Mouse (Mus musculus): ENCODE results near the gene Abhd13.
A peak's percentile ranks its signal among the peaks of the same experiment; 100 is the strongest.

Gene Abhd13

GRCm38 (mm10) chr8:9977573-9978314 lies at the start of gene Abhd13, which contains the start of gene Lig4:
TSS of gene Abhd13 (plus strand) at chr8:9977707.
TSS of gene Lig4 (minus strand) at chr8:9977686.
- peak; percentile 99 for DNase-seq (ENCODE audit: low spot score in 2 of 2)

DNA sequence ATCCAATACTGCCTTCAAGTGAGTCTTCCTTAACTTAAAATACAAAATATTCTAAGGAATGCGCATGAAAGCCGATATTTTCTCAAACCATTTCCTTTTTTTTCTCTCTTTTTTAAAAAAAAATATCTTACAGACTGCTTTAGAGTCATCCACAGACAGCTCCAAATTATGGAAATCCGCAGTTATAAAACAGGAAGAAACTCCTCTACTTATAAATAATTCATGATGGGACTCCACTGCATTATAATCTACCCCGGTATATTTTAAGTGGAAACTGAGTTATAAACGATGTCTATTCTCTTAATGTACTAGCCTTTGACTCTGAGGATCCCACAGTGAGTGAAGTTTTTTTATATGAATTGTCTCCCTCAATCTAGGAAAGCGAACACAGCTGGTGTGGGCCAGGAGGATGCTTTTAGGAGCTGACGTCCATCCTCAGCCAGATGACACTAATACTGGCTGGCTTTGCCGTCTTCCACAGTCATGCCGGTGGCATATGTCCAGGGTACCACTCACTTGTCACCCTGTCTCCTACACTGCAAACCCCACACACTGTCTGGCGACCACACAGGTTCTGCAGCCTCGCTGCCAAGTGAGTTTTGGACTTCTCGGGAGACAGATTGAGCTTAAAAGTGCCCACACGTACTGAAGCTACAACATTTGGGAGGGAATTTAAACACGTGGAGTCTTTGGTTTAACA lies 47.6 kb upstream of the Abhd13 start:
- DNase-seq (ENCODE audit: low spot score in 2 of 2): no peak

- no peak for DNase-seq (ENCODE audit: low spot score in 2 of 2)
Observed at GRCm38 (mm10) chr8:9932711-9933110, 44.8 kb upstream of the Abhd13 start.

DNA sequence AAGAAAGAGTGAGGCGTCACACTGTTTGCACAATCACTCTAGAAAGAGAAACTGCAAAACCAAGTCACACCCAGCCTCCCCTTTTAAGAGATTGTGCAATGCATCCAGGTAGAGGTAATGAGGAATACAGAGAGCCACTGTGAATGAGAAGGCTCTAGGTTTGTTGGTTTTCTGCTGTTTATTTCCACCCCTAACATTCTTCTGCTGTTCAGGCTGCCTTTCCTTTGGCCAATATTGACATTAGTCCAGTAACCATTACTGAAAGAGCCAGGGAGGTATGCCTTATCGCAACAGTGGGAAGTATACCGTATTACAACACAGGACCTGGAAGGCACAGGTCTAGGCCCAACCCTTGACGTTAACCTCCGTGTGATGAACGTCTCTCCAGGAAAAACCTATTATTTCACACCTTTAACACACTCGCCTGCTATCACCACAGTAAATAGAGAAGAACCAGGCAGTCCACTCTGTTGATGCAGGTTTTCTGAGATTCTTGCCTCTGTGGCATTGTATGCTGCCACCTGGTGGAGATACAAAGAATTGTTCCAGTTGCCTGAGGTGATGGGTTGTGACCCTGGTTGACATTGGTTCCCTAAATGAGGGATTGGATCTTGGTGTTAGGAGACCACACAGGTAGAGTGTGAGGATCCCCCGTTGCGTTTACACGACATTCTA lies 42.5 kb upstream of the Abhd13 start:
- DNase-seq (ENCODE audit: low spot score in 2 of 2): peak; percentile 6 to 47

DNA sequence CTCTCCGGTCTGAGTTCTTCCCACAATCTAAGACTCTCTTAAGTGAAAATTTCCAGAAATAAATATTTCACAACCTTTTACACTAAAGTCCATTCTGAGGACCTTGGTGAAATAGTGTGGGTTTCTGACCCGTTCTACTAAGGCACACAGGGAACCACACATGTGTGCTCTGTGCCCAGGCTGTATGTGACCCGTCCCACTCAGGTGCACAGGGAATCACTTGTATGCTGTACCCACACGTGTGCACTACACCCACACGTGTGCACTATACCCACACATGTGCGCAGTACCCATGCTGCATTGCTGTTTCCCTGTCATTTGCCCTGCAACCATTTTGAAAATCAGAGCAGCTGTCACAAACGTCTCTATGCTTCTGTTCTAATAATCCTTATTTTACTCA lies 41.9 kb upstream of the Abhd13 start:
- DNase-seq (ENCODE audit: low spot score in 2 of 2): no peak

DNA sequence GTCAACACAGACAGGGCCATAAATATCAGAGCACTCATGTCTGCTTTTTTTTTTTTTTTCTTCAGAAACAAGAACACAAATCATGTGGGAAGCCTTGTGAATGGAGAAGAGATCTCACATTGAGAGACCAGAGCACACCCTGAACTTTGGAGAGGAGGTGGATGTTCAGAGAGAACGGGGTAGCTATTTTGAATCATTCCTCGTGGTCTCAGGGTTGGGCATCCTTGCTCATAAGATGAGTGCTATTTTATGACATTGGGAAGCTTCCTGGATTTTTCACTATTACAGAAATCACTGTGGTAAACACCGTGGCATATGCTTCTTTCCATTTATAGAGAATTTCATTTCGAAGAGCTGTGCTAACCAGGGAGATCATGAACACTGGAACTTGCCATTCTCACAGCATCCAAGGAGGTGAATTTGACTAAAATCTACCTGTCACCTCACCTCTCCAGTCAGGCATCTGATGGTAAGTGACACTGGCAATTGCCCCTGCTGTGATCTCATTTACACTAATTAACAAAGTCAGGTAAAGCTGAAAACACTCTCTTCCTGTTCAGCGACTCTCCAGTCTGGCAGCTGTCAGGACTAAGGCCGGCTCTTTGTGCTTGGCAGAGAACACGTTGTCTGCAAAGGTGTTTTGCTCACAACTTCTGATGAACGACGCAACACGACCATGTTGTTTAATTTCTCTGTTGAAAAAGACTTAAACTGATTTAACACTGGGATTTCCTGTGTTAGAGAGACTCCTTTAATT lies 28.2 kb upstream of the Abhd13 start:
- no peak for DNase-seq (ENCODE audit: low spot score in 2 of 2)

DNA sequence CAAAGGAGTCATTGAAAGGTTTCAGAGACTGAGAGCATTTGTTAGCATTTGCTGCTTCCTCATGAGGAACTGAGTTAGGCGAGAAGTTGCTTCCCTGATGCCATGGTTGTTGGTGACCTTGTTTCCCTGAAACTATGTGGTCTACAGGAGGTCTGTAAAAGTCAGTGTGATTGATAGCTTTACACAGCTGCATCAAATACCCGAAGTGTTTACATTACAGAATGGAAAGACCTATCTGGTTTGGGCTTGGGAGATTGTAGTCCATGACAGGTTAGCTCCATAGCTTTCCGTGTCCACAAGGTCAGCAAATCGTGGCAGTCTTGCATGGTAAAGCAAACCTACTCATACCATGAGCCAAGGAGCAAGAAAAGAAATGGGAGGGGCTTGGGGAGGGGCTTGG lies 19.2 kb upstream of the Abhd13 start:
- no peak for DNase-seq (ENCODE audit: low spot score in 2 of 2)

DNA sequence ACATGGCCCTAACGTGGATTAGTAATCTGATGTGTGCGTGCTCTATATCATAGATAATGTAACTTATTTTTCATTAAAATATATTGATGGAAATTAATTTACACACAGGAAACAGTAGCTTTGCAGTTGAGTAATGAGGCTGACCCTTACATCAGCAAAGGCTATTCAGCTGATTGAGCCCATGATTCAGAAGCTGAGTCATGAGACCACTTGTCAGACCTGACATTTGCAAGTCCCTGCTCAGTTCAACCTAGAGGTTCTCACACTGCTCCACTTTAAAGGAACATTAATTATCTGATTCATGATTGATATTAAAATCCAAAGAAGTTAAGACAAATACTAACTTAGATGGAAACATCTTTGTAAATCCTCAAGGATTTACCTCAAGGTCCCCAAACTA lies 17.6 kb upstream of the Abhd13 start:
- no peak for DNase-seq (ENCODE audit: low spot score in 2 of 2)

GRCm38 (mm10) chr8:9971866-9972265 lies 5.6 kb upstream of the Abhd13 start:
- no peak for DNase-seq (ENCODE audit: low spot score in 2 of 2)

DNA sequence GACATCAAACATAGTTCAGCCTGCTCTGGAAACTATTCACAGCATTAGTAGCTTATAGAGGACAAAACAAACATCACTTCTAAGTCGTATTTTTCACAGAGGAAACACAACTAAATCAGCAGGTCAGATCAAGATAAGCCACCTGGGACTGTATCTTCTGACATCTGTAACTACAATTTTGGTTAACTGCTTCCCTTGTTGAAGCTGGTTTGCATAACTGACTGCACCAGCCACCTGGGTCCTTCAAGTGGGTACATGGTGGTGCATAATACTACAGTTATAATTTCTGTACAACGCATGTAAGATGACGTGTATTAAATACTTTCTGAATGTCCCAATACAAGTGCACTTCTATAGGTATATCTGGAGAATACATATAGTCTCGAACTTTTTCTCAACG lies 2.2 kb upstream of the Abhd13 start:
- DNase-seq (ENCODE audit: low spot score in 2 of 2): peak; percentile 48 to 52

DNA sequence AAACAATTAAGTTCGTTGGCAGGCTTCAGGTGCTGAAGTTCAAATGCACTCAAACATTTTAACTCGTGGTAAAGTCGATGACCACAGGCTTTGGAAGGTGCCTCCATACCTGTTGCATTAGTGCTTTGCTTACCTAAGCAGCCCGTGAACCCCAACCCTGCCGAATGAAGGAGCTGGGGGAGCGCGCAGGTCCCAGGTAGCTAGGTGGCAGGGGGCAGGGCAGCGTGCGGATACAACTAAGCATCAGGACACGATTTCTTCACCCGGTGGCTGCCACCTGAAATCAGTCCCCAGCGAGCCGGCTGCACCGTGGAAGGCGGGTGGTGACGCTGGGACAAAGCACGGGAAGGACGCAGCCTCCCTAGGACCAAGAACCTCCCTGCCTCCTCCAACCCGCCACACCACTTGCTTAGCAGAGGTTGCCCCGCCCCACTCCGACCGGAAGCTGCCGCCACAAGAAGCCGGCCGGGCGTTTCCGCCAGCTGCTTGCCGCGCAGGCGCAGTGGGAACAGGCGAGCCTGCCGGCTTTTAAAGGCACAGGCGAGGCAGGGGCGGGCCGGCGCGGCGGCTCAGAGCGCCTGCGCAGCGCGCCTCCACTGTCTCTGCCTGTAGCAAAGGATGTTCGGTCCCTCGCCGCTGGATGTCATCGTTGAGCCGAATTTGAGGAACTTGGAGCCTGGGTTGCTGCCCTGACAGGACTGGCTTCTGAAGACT lies 1.5 kb upstream of the Abhd13 start:
- DNase-seq (ENCODE audit: low spot score in 2 of 2): peak; percentile 97 to 98

- DNase-seq (ENCODE audit: low spot score in 2 of 2): peak in 1 of 2 experiments; percentile 29
Observed at GRCm38 (mm10) chr8:9977016-9977415, 491 bp upstream of the Abhd13 start.

GRCm38 (mm10) chr8:9978475-9979230 lies 1.1 kb downstream of the Abhd13 start:
- DNase-seq (ENCODE audit: low spot score in 2 of 2): no peak

DNA sequence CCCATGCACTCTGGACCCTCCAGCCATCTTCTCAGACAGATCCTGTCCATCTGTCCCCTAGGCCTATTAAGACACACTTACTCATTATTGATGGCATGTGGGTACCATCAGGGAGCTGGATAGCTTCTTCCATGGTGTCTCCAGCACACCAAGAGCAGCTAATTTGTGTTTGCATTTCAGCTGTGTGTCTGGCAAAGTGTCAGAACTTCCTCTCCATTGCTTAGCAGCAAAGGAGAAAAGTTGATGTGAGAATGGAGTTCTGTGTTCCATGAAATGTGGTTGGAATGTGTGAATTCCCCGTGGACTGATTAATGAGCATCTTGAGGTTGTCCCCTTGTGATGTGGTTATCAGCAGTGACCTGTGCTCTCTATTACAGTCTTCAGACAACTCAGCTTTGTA lies 2.2 kb downstream of the Abhd13 start:
- DNase-seq (ENCODE audit: low spot score in 2 of 2): no peak

DNA sequence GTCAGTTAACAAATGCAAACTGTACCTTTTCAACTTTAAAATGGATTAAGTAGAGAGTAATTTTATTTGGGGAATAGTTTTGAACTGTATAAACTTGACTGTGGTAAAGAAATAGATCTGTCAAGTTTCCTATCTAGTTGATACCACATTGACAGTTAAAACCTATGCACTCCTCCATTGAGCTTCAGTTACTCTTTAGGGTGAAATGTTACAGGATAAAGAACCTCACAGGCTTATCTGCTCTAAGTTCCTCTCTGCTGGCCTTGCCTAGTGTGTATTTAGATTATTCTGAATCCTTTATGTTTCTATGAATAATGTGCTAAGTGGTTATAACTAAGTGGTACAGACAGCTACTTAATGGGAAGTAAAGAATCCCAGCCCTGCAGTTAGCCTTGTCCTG lies 2.7 kb downstream of the Abhd13 start:
- no peak for DNase-seq (ENCODE audit: low spot score in 2 of 2)

DNA sequence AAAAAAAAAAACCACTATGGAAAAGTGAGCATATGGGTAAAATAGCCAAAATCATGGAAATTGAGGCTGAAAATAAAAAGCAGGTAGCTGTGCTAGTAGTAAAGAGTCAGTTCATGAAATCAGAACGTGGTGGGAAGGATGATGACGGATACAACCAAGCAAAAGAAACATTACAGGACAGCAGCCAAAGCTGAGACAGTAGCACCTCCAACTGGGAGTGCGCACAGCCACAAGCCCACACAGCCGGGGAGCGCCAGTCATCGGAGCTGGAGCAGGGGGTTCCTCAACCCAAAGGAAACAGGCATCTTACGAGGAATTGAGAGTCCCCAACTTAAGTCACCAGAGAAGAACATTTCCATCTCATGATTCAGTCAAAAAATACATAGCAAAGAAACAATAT lies 26.6 kb downstream of the Abhd13 start:
- no peak for DNase-seq (ENCODE audit: low spot score in 2 of 2)

DNA sequence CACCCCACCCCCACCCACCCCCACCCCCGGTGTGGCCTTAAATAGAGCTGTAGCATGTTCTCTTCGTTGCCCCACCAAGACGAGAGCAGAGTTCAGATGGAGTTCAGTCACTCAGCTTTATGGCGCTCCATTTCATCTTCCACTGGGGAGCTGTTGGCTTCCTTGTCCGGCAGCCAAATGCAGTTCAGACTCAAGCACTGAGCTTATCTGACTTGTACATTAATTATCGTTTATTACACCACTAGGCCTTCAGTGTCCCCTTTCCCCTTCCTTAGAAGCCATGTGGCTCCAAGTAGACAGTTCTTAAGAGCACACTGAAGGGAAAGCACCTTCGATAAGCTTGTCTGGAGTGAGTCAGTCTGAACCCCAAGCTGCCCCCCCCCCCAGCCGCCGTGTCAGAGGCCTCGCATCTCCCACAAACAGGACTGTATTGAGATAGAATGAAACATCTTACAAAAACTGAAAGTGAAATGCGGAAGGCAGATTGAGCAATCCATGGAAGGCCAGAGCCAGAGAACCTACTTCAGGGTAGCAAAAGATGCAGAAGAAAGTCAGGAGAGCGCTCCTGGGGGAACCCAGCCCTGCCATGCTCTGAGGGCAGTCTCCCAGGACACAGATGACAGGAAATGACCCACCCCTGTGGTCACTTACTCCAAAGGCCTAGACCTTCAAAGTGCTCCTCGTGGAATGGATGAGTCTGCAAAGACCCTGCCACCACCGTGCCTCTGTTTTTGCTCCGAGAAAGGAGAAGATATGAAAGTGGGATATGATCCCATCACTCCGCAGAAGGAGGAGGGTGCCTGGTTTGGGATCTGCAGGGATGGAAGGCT lies 28.9 kb downstream of the Abhd13 start, which contains the start of gene Tnfsf13b:
Gene Tnfsf13b, plus strand, starts transcription at position 312 of the 830 bp plus-strand sequence.
- no peak for DNase-seq (ENCODE audit: low spot score in 2 of 2)

DNA sequence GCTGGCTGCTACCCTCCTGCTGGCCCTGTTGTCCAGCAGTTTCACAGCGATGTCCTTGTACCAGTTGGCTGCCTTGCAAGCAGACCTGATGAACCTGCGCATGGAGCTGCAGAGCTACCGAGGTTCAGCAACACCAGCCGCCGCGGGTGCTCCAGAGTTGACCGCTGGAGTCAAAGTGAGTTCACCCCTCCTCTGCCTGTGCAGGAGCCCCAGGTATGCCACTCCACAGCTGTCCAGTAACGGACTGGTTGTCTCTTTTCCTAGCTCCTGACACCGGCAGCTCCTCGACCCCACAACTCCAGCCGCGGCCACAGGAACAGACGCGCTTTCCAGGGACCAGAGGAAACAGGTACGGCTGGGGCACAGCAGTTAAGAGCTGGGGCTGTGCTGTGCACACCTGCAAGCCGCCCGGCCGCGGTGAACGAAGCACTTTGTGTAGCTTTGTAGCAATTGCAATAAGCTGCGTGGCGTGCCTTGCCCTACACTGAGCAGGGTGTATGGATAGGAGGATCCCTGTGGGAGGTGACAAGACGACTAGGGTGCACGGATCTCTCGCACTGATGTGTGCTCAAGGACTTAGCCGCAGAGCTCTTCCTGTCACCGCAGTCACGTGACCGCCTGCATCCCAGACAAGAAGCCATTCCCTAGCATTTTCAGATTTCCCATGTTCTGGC lies 29.6 kb downstream of the Abhd13 start:
- DNase-seq (ENCODE audit: low spot score in 2 of 2): no peak

DNA sequence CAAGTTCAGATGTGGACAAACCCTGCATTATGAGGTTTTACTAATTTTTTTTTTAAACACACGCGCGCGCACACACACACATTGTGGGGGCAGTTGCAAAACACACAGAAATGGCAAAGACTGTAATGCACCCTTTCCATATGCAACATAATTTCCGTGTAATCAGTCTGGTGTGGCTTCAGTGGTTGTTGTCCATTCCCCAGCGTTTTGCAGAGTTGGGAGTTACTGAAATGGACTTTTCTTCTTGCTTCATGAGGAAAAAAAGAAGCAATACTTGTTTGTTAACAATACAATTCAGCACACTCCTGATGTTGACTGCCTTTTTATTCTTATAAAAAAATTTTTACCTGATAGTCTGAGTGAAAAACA lies 30.1 kb downstream of the Abhd13 start:
- DNase-seq (ENCODE audit: low spot score in 2 of 2): no peak

Data from thymus, postnatal 10 days (tissue).